Mouse (Mus musculus) testis, adult 2 months (tissue): ENCODE data around the gene Rbms3. TPM values are rescaled to one million over a fixed set of nuclear protein-coding genes. Genes with fewer than 3 reads are reported as not detected.

Source experiments
- H3K27ac ChIP-seq: fragments of 200-500 bp; 2 replicates; pipeline ENCODE4 v1.5.1; 2012; ENCODE audit warnings: low read depth, low read length; ENCODE audit not compliant: control insufficient read depth, insufficient read depth
- H3K27me3 ChIP-seq: fragments of 200-500 bp; 2 replicates; pipeline ENCODE4 v1.6.1; 2012; ENCODE audit warnings: mild to moderate bottlenecking, low read length, moderate library complexity; ENCODE audit not compliant: control insufficient read depth, insufficient read depth
- H3K36me3 ChIP-seq: fragments of 200-500 bp; 2 replicates; pipeline ENCODE4 v1.6.1; 2012; ENCODE audit warnings: mild to moderate bottlenecking, low read length; ENCODE audit not compliant: control insufficient read depth, insufficient read depth
- H3K4me1 ChIP-seq: fragments of 200-500 bp; 2 replicates; pipeline ENCODE4 v1.6.1; 2012; ENCODE audit warnings: low read length; ENCODE audit not compliant: control insufficient read depth, insufficient read depth
- H3K4me3 ChIP-seq: fragments of 200-500 bp; 2 replicates; pipeline ENCODE4 v1.5.1; 2012; ENCODE audit warnings: low read depth, mild to moderate bottlenecking, low read length, moderate library complexity, mixed read lengths; ENCODE audit not compliant: control insufficient read depth
- CTCF ChIP-seq: fragments of 200-500 bp; IDR thresholded peaks from 2 replicates; pipeline ENCODE4 v1.5.1; 2012; ENCODE audit warnings: low read depth, mild to moderate bottlenecking, inconsistent platforms, low read length, moderate library complexity; ENCODE audit not compliant: control insufficient read depth, insufficient read depth, insufficient replicate concordance
- POLR2A ChIP-seq: fragments of 200-500 bp; IDR thresholded peaks from 2 replicates; pipeline ENCODE4 v1.6.1; 2012; ENCODE audit warnings: low read depth, mild to moderate bottlenecking, inconsistent platforms, low read length, moderate library complexity; ENCODE audit not compliant: control insufficient read depth
- polyA plus RNA-seq: library from polyadenylated mRNA; depleted of rRNA; stranded (reverse); fragments of >200 nt; gene quantifications from 2 replicates; pipeline ENCODE4 v1.2.3, GENCODE M21; 2012

Rbms3 gene
- polyA plus RNA-seq, 1 experiment, result 0.72 TPM

GRCm38 (mm10) chr9:117380876-117381275 lies 248.8 kb downstream of the Rbms3 start:
- Histone ChIP-seq H3K4me3 (no peak overlapping the region), H3K27ac (no peak overlapping the region), H3K36me3 (no peaks in the 10 kb centered on the region), H3K4me1 (no peaks in the 10 kb centered on the region), H3K27me3 (no peaks in the 10 kb centered on the region)
- TF ChIP-seq CTCF, result no peak

GRCm38 (mm10) chr9:117380076-117380475 lies 249.6 kb downstream of the Rbms3 start:
- H3K27me3 ChIP-seq, result no peaks in the 10 kb centered on the region
- no peak overlapping the region for H3K27ac ChIP-seq
- TF ChIP-seq CTCF, result no peak
- no peak for TF ChIP-seq POLR2A
- H3K4me3 ChIP-seq, result no peak overlapping the region
- H3K36me3 ChIP-seq, result no peaks in the 10 kb centered on the region
- H3K4me1 ChIP-seq, result no peaks in the 10 kb centered on the region

- Histone ChIP-seq H3K27me3 (no peaks in the 10 kb centered on the region), H3K36me3 (no peaks in the 10 kb centered on the region), H3K4me3 (no peak overlapping the region), H3K27ac (no peak overlapping the region), H3K4me1 (no peaks in the 10 kb centered on the region)
- TF ChIP-seq CTCF (no peak), POLR2A (no peak)
These were observed 250.2 kb downstream of the Rbms3 start for GRCm38 (mm10) chr9:117379448-117379983.

GRCm38 (mm10) chr9:117378131-117378890 lies 251.4 kb downstream of the Rbms3 start:
- Histone ChIP-seq H3K27ac (no peak overlapping the region), H3K4me3 (no peak overlapping the region), H3K36me3 (no peaks in the 10 kb centered on the region), H3K27me3 (no peaks in the 10 kb centered on the region), H3K4me1 (no peaks in the 10 kb centered on the region)
- TF ChIP-seq POLR2A, result no peak
- no peak for TF ChIP-seq CTCF

- H3K27ac ChIP-seq, result no peak overlapping the region
- H3K27me3 ChIP-seq, result no peaks in the 10 kb centered on the region
- no peak overlapping the region for H3K4me3 ChIP-seq
- no peak for TF ChIP-seq CTCF
- TF ChIP-seq POLR2A, result no peak
- H3K4me1 ChIP-seq, result no peaks in the 10 kb centered on the region
- H3K36me3 ChIP-seq, result no peaks in the 10 kb centered on the region
These were observed 253.9 kb downstream of the Rbms3 start for GRCm38 (mm10) chr9:117375776-117376175.

- TF ChIP-seq POLR2A, result no peak
- TF ChIP-seq CTCF, result no peak
- Histone ChIP-seq H3K27me3 (no peaks in the 10 kb centered on the region), H3K27ac (no peak overlapping the region), H3K4me1 (no peaks in the 10 kb centered on the region), H3K36me3 (no peaks in the 10 kb centered on the region), H3K4me3 (no peak overlapping the region)
These were observed 256.5 kb downstream of the Rbms3 start for GRCm38 (mm10) chr9:117373164-117373741.

- H3K4me1 ChIP-seq, result no peaks in the 10 kb centered on the region
- no peaks in the 10 kb centered on the region for H3K27me3 ChIP-seq
- no peak for TF ChIP-seq CTCF
- no peak for TF ChIP-seq POLR2A
- no peak overlapping the region for H3K27ac ChIP-seq
- H3K4me3 ChIP-seq, result no peak overlapping the region
- no peaks in the 10 kb centered on the region for H3K36me3 ChIP-seq
These were observed 257.7 kb downstream of the Rbms3 start for GRCm38 (mm10) chr9:117371980-117372379.

- no peak overlapping the region for H3K4me3 ChIP-seq
- TF ChIP-seq CTCF, result no peak
- TF ChIP-seq POLR2A, result no peak
- H3K4me1 ChIP-seq, result no peaks in the 10 kb centered on the region
- H3K27me3 ChIP-seq, result no peaks in the 10 kb centered on the region
- no peak overlapping the region for H3K27ac ChIP-seq
- H3K36me3 ChIP-seq, result no peaks in the 10 kb centered on the region
These were observed 259.6 kb downstream of the Rbms3 start for GRCm38 (mm10) chr9:117370086-117370485.
